Mouse (Mus musculus): ENCODE results near the gene Pde4b.
"Not testable (repeated sequence)": the region's sequence is repeated elsewhere in the genome, so short reads cannot be mapped to it uniquely, and the experiment has no call there.

Pde4b gene

GRCm38 (mm10) chr4:102087091-102087565 is at the start of gene Pde4b:
Pde4b (plus strand) TSS chr4:102087543.
- DNase-seq (ENCODE audit: extremely low spot score): peak; percentile 52

DNA sequence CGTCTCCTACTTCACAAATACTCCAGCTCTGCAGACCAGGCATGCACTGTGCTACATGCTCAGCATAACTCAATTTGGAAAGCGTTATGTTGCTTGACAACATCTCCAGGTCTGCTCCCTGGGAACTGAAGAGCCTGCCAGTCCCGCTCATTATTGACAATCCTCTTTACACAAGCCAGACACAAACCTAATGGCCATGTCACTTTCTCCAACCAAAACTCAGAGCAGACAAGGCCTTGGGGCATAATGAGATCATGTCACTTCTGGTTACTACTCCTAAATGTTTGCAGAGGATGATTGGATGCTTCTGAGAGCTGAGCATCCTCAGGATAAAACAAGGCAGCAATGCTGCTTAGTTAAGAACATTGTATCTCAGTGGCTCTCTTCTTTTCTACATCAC is 47.2 kb upstream of the Pde4b start:
- DNase-seq (ENCODE audit: extremely low spot score): no peak

DNA sequence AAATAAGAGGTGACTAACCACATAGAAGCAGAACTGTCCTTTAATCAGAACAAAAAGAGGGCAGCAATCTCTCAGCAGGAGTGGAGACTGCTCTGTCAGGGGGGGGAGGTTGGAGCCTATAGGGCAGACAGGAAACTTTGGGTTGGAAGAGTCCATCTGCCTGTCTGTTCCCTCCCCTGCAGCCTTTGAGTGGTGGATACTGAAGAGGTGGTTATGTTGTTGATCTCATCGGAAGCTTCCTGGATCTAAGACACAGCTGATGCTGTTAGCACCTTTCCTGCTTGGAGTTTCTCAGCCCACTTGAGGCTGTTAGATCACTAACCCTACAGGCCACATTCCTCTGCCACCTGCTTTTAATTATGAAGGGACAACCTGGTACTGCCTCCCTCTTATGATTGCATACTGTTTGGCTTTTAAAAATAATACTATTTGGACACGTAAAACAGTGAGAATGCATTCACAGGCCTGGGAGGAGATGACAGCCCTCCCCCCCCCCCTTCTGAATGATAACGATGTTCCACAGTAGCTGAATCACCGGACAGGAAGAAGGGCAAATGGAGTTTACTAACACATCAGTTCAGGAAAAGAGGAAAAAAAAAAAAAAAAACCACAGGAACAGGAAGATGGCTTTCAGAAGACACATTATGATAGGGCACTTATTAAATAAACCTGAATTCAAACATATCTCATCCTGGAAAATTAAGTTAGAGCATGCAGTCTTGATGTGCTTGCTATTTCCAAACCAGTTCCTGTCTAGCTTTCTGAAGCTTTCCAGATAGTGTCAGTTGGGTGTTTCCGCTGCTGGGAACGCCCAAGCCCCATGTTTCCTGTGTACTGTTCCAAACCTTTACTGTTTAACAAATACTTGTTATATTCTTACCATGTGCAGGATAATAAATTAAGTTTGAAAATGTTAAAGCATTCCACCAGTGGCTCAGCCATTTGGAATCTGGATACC is 41.9 kb upstream of the Pde4b start:
- no peak for DNase-seq (ENCODE audit: extremely low spot score)

GRCm38 (mm10) chr4:102049368-102049767 is 38.0 kb upstream of the Pde4b start:
- not testable (repeated sequence) for DNase-seq (ENCODE audit: extremely low spot score)

- DNase-seq (ENCODE audit: extremely low spot score): no peak
Observed at GRCm38 (mm10) chr4:102061322-102061721, 26.0 kb upstream of the Pde4b start.

DNA sequence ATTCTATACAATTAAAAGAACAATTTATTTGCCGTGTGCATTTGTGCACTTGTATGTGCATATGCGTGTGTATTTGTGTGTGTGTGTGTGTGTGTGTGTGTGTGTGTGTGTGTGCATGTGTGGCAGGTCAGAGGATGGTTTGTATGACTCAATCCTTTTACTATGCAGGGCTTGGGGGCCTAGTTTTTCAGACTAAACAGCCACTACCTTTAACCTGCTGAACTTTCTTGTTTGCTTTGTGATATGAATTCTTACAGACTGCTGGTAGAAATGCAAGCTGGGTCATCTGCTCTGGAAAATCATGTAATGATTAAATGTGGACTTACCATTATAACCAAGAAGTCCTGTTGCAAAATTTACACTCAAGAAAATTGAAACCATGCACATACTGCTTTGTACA is 18.0 kb upstream of the Pde4b start:
- DNase-seq (ENCODE audit: extremely low spot score): no peak

DNA sequence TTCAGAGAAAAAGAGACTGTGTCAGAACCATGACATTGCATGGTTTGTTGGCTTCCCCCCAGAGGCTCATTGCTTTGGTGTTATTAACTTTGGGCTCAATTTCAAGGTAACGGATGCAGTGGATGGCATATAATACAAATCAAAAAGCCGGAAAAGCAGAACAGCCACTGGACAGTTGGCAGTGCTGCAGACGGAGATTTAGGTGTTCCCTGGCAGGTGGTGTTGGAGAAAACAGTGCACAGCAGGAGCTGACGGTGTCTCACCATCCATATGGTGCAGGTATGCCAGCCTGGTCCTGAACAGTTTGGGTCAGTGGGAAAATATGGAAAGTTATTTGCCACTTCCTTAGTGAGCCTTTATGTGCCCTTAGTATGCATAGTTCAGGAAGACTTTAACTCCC is 1.0 kb upstream of the Pde4b start:
- DNase-seq (ENCODE audit: extremely low spot score): no peak

DNA sequence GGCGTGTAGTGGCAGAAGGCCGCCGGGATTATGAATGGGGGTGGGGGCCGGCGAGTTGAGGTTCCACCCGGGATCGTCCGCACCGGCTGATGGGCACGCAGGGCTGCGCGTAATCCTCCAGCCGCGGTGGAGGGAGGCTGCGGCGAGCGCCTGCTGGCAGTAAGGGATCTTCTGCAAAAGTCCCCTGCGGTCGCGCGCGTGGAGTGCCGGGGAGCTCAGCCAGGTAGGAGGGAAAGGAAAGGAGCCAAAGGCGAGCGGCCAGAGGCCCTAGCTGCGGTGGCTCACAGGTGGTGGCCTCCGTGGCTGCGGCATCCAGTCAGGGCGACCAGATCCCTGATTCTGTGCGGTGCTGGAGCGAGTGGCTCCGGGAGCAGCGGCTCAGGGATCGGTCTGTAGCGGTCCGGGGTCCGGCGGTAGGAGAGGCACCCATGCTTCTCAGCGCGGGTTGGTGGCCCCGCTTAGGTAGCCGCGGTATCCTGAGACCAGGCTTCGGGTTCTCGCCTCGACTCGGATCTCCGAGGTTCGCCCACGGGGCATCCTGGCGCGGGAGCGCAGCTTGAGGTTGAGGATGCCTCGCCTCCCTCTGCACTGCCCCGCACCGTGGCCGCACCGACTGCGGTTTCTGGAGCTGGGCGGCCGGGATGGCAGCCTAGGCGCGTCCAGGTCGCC is 357 bp downstream of the Pde4b start:
- peak; percentile 56 for DNase-seq (ENCODE audit: extremely low spot score)

GRCm38 (mm10) chr4:102088235-102088867 is 1.0 kb downstream of the Pde4b start:
- DNase-seq (ENCODE audit: extremely low spot score): peak; percentile 41

DNA sequence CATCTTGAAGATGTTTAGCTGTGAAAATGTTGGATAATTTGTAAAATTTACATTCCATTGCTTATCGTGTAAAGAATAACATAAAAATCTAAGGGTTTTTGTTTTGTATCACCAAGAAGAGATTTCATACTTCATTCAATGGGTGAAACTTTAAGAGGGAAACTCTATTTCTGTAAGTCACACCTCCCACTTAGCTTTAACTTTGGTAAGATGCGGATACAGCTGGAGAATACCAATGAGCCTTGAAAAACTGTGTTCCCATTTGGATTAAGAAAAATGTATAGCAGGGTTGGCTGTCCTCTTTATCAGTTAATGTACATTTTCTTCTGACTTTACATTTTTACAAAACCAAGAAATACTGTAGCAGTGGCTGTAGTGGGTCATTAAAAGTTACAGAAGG is 8.5 kb downstream of the Pde4b start:
- DNase-seq (ENCODE audit: extremely low spot score): no peak

DNA sequence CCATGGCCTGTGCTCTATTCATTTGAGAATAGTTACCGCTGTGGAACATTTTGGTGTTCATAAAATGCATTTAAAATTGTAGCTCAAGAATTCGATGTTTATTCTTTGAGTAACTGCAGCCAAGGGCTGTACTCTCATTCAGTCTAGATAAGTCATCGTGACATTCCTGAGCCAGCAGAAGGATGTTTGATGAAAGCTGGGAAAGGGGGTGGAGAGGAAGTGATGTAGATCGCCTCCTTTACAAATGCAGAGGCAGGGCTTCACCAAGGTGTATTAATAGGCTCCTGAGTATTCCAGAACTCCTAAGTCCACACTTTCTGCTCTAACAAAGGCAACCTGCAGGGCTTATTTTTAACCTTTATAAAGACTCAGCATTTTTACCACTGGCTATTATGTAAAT is 14.9 kb downstream of the Pde4b start:
- no peak for DNase-seq (ENCODE audit: extremely low spot score)

DNA sequence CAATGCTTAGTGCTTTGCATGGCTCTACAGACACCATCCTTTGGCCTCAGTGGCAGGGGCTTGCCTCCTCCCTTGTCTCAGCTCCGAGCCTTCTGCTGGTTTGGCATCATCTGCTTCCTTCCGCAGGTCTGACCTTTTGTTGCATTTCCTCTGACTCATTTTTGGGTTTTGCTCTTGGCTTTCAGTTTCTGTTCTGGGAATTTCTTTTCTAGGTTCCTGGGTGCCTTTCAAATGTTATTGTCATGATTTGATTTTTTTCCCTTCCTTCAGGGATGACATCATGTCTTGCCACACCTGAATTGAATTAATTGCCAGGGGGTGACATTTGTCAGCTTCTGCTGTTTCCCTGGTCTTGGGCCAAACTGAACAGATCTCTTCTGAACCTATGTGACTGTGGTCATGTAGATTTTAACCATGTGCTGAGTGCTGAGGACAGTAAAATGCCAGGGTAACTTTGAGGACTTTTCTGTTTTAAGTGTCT is 17.2 kb downstream of the Pde4b start:
- no peak for DNase-seq (ENCODE audit: extremely low spot score)

GRCm38 (mm10) chr4:102106771-102107170 is 19.4 kb downstream of the Pde4b start:
- no peak for DNase-seq (ENCODE audit: extremely low spot score)

- DNase-seq (ENCODE audit: extremely low spot score): no peak
Observed at GRCm38 (mm10) chr4:102119454-102119853, 32.1 kb downstream of the Pde4b start.

GRCm38 (mm10) chr4:102136366-102136849 is 49.1 kb downstream of the Pde4b start:
- no peak for DNase-seq (ENCODE audit: extremely low spot score)

DNA sequence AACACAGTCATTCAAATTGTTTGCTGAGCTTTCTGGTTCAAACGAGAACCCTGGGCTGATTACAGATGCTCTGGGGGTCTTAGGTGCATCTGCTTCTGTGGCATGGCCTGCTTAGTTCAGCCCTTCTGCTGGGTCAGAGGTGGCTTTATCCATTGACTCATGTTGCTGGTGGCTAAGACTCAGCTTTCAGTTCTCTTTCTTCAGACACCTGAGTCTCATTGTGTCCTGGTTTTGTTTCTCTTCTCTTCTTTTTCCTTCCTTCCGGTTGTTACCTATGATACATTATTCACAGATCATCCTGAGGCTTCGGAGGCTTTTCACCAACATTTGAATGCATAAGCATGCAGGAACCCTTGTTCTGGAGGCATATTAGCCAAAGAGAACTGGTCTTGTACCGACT is 51.0 kb downstream of the Pde4b start:
- no peak for DNase-seq (ENCODE audit: extremely low spot score)

DNA sequence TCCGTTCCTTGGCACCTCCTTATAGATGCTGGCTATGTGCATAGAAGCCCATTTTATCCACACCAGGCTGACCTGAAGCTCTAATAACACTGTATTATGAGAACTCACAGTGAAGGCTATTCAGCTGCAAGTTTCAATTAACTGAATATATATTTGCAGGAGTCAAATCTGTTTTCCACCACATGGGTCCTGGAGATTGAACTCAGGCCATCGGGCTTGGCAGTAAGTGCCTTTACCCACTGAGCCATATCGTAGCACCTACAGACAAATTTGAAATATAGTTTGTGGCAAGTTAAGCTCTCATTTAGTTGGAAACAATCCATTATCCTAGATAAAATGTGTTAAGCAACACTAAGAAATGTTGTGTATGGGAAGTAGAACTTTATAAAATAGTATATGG is 53.9 kb downstream of the Pde4b start:
- no peak for DNase-seq (ENCODE audit: extremely low spot score)

DNA sequence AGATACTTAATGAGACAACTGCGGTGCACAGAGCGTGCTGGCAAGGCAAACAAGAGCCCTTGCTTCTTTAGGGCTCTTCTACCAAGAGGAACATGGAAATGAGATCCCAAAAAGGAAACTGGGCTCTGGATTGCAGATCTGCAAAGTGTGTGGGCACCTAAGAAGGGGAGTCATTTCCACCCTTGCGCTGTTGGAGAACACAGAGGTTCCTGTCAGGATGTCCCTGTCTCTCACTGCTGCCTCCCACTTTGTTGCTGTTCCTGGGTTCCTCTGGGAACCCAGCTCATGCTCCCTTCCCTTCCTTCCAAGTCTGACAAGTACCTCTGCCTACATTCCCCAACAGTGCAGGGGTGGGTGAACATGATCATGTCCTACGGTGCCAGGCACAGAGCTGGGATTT is 61.4 kb downstream of the Pde4b start:
- no peak for DNase-seq (ENCODE audit: extremely low spot score)

DNA sequence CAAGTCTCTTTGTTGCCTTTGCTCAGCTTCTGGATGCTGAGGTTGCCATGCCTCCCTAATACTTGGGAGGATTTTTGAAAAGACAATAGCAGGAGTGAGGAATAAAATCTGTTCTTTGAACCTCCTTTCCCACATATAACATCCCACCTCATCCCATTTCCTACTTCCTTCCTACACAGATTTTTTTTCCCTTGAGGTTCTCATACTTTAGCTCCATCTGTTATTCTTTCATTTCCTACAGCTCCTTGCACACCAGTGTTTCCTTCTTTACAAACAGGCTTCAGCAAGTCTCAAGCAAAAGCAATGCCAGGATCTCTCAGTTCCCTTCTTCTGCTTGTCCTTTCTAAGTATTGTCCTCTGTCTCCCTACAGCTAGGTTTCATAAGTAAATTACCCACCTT is 71.8 kb downstream of the Pde4b start:
- no peak for DNase-seq (ENCODE audit: extremely low spot score)

DNA sequence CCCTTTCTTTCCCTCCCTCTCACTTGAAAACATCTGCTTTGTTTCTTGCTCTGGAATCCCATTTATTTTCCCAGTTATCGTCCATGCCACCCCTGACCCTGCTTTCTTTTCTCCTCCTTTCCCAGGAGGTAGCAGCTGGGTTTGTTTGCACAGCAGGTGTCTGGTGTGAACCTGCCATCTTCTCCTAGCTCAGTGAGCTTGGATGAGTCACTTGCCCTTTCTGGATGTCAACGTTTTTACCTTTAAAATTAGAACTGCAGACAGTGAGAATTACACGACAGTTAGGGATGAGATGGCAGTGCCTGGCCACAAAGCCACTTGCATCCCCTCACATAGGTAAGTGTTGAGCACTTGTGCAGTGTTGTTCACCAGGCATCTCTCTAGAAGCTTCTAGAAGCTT is 84.3 kb downstream of the Pde4b start:
- DNase-seq (ENCODE audit: extremely low spot score): no peak

DNA sequence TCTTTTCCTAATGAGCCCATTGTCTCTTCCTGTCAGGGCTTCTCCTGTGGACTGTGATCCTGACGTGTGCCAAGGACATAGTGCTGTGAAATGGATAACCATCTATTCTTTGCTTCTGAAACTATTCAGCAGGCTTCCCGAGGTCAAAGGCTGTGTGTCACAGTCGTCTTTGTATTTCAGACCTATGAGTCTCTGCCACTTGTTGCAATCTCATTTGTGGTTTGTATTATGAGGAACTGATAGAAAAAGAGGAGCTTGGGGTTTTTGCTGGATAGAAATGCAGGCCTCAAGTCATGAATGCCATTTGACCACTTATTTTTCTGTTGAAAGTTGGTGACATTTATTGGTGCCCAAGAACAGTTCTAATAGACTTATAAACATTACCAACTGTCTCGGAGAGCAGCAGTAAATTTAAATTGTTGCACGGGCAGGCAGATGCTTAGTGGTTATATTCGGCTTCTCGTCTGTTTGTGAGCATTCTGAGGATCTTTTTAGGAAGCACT is 85.4 kb downstream of the Pde4b start:
- DNase-seq (ENCODE audit: extremely low spot score): no peak

GRCm38 (mm10) chr4:102175985-102176384 is 88.6 kb downstream of the Pde4b start:
- no peak for DNase-seq (ENCODE audit: extremely low spot score)
